Mouse (Mus musculus): Measurements from ENCODE around the gene Phf11a. TPM values are rescaled to one million over a fixed set of nuclear protein-coding genes. Genes with fewer than 3 reads are reported as not detected.
"Not testable (repeated sequence)": the region's sequence is repeated elsewhere in the genome, so short reads cannot be mapped to it uniquely, and the experiment has no call there.

Gene Phf11a
- polyA plus RNA-seq, 1 experiment from 2014 or later = not detected

GRCm38 (mm10) chr14:59260056-59260455 is 37.3 kb downstream of the Phf11a start, which contains the start of gene Gm6904:
TSS of gene Gm6904 (minus strand) at chr14:59260216.
- peak; percentile 64 for DNase-seq
- no peak for ATAC-seq (ENCODE audit: insufficient read depth)
- H3K27ac ChIP-seq (ENCODE audit: low read depth) = no peak within 1 kb of the TSS
- no peaks in the 10 kb centered on the region for H3K27me3 ChIP-seq (ENCODE audit: insufficient read depth, low read length)
- H3K36me3 ChIP-seq (ENCODE audit: insufficient read depth) = no peaks in the 10 kb centered on the region
- no peak within 1 kb of the TSS for H3K4me3 ChIP-seq (ENCODE audit: low read depth, low read length)
- no peaks in the 10 kb centered on the region for H3K9me3 ChIP-seq (ENCODE audit: low read depth, low read length)
- H3K4me2 ChIP-seq = no peak within 1 kb of the TSS
- WGBS = 49% methylated on average over 3 of the region's 3 CpGs
- no peaks in the 10 kb centered on the region for H3K4me1 ChIP-seq (ENCODE audit: insufficient read depth)
- TF ChIP-seq CTCF (IDR thresholded peaks at IDR 0.05; ENCODE audit: low read depth) = no peak
- H3K9ac ChIP-seq = no peak within 1 kb of the TSS

- H3K4me1 ChIP-seq (ENCODE audit: insufficient read depth); H3K27ac ChIP-seq (ENCODE audit: low read depth); H3K27me3 ChIP-seq (ENCODE audit: insufficient read depth, low read length); H3K4me2 ChIP-seq; H3K9me3 ChIP-seq (ENCODE audit: low read depth, low read length); ATAC-seq (ENCODE audit: insufficient read depth); H3K4me3 ChIP-seq (ENCODE audit: low read depth, low read length); H3K9ac ChIP-seq; DNase-seq; H3K36me3 ChIP-seq (ENCODE audit: insufficient read depth): not testable (repeated sequence)
- WGBS = 82% methylated on average over 1 of the region's 1 CpGs
These were observed 41.5 kb downstream of the Phf11a start for GRCm38 (mm10) chr14:59255861-59256260.

GRCm38 (mm10) chr14:59250350-59250749 is 47.0 kb downstream of the Phf11a start:
- not testable (repeated sequence) for H3K27ac ChIP-seq (ENCODE audit: low read depth); H3K36me3 ChIP-seq (ENCODE audit: insufficient read depth); H3K9ac ChIP-seq; H3K4me2 ChIP-seq; ATAC-seq (ENCODE audit: insufficient read depth); H3K4me3 ChIP-seq (ENCODE audit: low read depth, low read length); H3K9me3 ChIP-seq (ENCODE audit: low read depth, low read length); H3K27me3 ChIP-seq (ENCODE audit: insufficient read depth, low read length); H3K4me1 ChIP-seq (ENCODE audit: insufficient read depth)
- WGBS = 38% methylated on average over 5 of the region's 5 CpGs
- TF ChIP-seq CTCF (IDR thresholded peaks at IDR 0.05; ENCODE audit: low read depth) = peak; percentile 57
- DNase-seq = peak; percentile 78

GRCm38 (mm10) chr14:59233635-59234034 is 63.7 kb downstream of the Phf11a start:
- Histone ChIP-seq H3K4me3 (ENCODE audit: low read depth, low read length) (no peak overlapping the region), H3K9ac (no peak overlapping the region), H3K27ac (ENCODE audit: low read depth) (no peak overlapping the region), H3K9me3 (ENCODE audit: low read depth, low read length) (no peaks in the 10 kb centered on the region), H3K27me3 (ENCODE audit: insufficient read depth, low read length) (no peaks in the 10 kb centered on the region), H3K36me3 (ENCODE audit: insufficient read depth) (peaks cover 87% of the 10 kb centered on the region), H3K4me2 (no peak overlapping the region), H3K4me1 (ENCODE audit: insufficient read depth) (no peaks in the 10 kb centered on the region)
- no peak for DNase-seq
- peak; percentile 22 for TF ChIP-seq CTCF (IDR thresholded peaks at IDR 0.05; ENCODE audit: low read depth)
- ATAC-seq (ENCODE audit: insufficient read depth) = no peak
- 81% methylated on average over 9 of the region's 9 CpGs for WGBS

GRCm38 (mm10) chr14:59232003-59232402 is 65.3 kb downstream of the Phf11a start:
- no peak overlapping the region for H3K4me3 ChIP-seq (ENCODE audit: low read depth, low read length)
- H3K9me3 ChIP-seq (ENCODE audit: low read depth, low read length) = no peaks in the 10 kb centered on the region
- H3K27ac ChIP-seq (ENCODE audit: low read depth) = no peak overlapping the region
- H3K27me3 ChIP-seq (ENCODE audit: insufficient read depth, low read length) = no peaks in the 10 kb centered on the region
- TF ChIP-seq CTCF (IDR thresholded peaks at IDR 0.05; ENCODE audit: low read depth) = peak; percentile 36; the same call in 1 of the 2 replicates
- no peak overlapping the region for H3K9ac ChIP-seq
- DNase-seq (peak; percentile 37), ATAC-seq (ENCODE audit: insufficient read depth) (no peak)
- H3K4me1 ChIP-seq (ENCODE audit: insufficient read depth) = no peaks in the 10 kb centered on the region
- WGBS = 62% methylated on average over 5 of the region's 5 CpGs
- H3K4me2 ChIP-seq = no peak overlapping the region
- H3K36me3 ChIP-seq (ENCODE audit: insufficient read depth) = peaks cover 89% of the 10 kb centered on the region

- ATAC-seq (ENCODE audit: insufficient read depth) (no peak), DNase-seq (no peak)
- H3K27ac ChIP-seq (ENCODE audit: low read depth) = no peak overlapping the region
- no peak overlapping the region for H3K4me2 ChIP-seq
- WGBS = 91% methylated on average over 21 of the region's 21 CpGs
- no peaks in the 10 kb centered on the region for H3K4me1 ChIP-seq (ENCODE audit: insufficient read depth)
- no peak overlapping the region for H3K9ac ChIP-seq
- TF ChIP-seq CTCF (IDR thresholded peaks at IDR 0.05; ENCODE audit: low read depth) = no peak
- H3K36me3 ChIP-seq (ENCODE audit: insufficient read depth) = peaks cover 93% of the 10 kb centered on the region
- H3K9me3 ChIP-seq (ENCODE audit: low read depth, low read length) = no peaks in the 10 kb centered on the region
- no peaks in the 10 kb centered on the region for H3K27me3 ChIP-seq (ENCODE audit: insufficient read depth, low read length)
- H3K4me3 ChIP-seq (ENCODE audit: low read depth, low read length) = no peak overlapping the region
These were observed 66.9 kb downstream of the Phf11a start for GRCm38 (mm10) chr14:59230331-59230966.

- H3K9me3 ChIP-seq (ENCODE audit: low read depth, low read length) = no peaks in the 10 kb centered on the region
- H3K27me3 ChIP-seq (ENCODE audit: insufficient read depth, low read length) = no peaks in the 10 kb centered on the region
- H3K9ac ChIP-seq = no peak overlapping the region
- DNase-seq (no peak), ATAC-seq (ENCODE audit: insufficient read depth) (no peak)
- H3K4me3 ChIP-seq (ENCODE audit: low read depth, low read length) = no peak overlapping the region
- peaks cover 93% of the 10 kb centered on the region for H3K36me3 ChIP-seq (ENCODE audit: insufficient read depth)
- no peaks in the 10 kb centered on the region for H3K4me1 ChIP-seq (ENCODE audit: insufficient read depth)
- no peak overlapping the region for H3K4me2 ChIP-seq
- TF ChIP-seq CTCF (IDR thresholded peaks at IDR 0.05; ENCODE audit: low read depth) = peak; percentile 23
- 93% methylated on average over 3 of the region's 3 CpGs for WGBS
- no peak overlapping the region for H3K27ac ChIP-seq (ENCODE audit: low read depth)
These were observed 67.5 kb downstream of the Phf11a start for GRCm38 (mm10) chr14:59229822-59230221.

Other genes starting within 250 kb of the Phf11a start
- not detected in 2 replicates for gene 1700129C05Rik, start 154.6 kb downstream of the Phf11a start, polyA plus RNA-seq (2014; fragmentation: Nextera tagmentation; extraction: Ambion mirVana)
- not detected in 2 replicates for gene Gm5142, start 118.8 kb downstream of the Phf11a start, polyA plus RNA-seq (2014; fragmentation: Nextera tagmentation; extraction: Ambion mirVana)
- 69.3 and 84.5 TPM in 2 replicates for gene Rcbtb1, start 96.3 kb downstream of the Phf11a start, polyA plus RNA-seq (2014; fragmentation: Nextera tagmentation; extraction: Ambion mirVana)
- gene Gm6904, start 37.3 kb downstream of the Phf11a start, polyA plus RNA-seq (2014; fragmentation: Nextera tagmentation; extraction: Ambion mirVana) = 0.22 TPM in 1 of 2 replicates, not detected in the other
- 0.53 and 0.84 TPM in 2 replicates for gene Phf11b, start 43.8 kb upstream of the Phf11a start, polyA plus RNA-seq (2014; fragmentation: Nextera tagmentation; extraction: Ambion mirVana)
- 0.50 and 1.0 TPM in 2 replicates for gene Phf11d, start 67.9 kb upstream of the Phf11a start, polyA plus RNA-seq (2014; fragmentation: Nextera tagmentation; extraction: Ambion mirVana)
- 1.1 TPM in 2 replicates for gene Phf11c, start 97.9 kb upstream of the Phf11a start, polyA plus RNA-seq (2014; fragmentation: Nextera tagmentation; extraction: Ambion mirVana)
- gene Setdb2, start 143.4 kb upstream of the Phf11a start, polyA plus RNA-seq (2014; fragmentation: Nextera tagmentation; extraction: Ambion mirVana) = 14.1 and 14.9 TPM in 2 replicates
- gene Cab39l, start 143.4 kb upstream of the Phf11a start, polyA plus RNA-seq (2014; fragmentation: Nextera tagmentation; extraction: Ambion mirVana) = 44.6 and 44.8 TPM in 2 replicates